Mouse (Mus musculus): ENCODE results near the gene Car1. TPM values are rescaled to one million over a fixed set of nuclear protein-coding genes. Genes with fewer than 3 reads are reported as not detected.
"Not testable (repeated sequence)": the region's sequence is repeated elsewhere in the genome, so short reads cannot be mapped to it uniquely, and the experiment has no call there.

Gene Car1
- polyA plus RNA-seq, 1 experiment: 0.33 TPM

DNA sequence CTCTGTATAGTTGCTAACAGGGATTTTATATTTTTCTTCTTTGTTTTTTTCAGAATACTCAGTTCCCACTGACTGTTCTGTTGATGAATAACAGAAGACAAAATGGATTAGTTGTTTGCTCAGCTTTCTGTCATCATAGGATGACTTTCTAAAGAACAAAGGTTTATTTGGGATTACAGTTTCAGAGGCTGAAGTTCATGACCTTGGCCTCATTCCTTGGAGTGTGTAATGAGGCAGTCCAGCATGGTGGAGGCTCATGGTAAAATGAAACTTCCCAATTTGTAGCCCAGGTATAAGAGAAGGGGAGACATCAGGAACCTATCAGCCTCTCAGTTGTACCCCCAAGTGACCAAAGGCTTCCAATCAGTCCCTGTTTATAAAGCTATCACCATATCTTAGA, 20.7 kb upstream of the Car1 start:
- TF ChIP-seq CTCF (IDR thresholded peaks at IDR 0.05; ENCODE audit: extremely low read depth, insufficient read depth, low read length) (no peak), POLR2A (IDR thresholded peaks at IDR 0.05; ENCODE audit: extremely low read depth, insufficient read depth, low read length) (no peak)
- no peaks in the 10 kb centered on the region for H3K4me1 ChIP-seq (ENCODE audit: control insufficient read depth, insufficient read depth, low read length)
- H3K4me3 ChIP-seq (ENCODE audit: insufficient read depth, low read length): no peak overlapping the region
- no peak overlapping the region for H3K27ac ChIP-seq (ENCODE audit: insufficient read depth, low read length)

DNA sequence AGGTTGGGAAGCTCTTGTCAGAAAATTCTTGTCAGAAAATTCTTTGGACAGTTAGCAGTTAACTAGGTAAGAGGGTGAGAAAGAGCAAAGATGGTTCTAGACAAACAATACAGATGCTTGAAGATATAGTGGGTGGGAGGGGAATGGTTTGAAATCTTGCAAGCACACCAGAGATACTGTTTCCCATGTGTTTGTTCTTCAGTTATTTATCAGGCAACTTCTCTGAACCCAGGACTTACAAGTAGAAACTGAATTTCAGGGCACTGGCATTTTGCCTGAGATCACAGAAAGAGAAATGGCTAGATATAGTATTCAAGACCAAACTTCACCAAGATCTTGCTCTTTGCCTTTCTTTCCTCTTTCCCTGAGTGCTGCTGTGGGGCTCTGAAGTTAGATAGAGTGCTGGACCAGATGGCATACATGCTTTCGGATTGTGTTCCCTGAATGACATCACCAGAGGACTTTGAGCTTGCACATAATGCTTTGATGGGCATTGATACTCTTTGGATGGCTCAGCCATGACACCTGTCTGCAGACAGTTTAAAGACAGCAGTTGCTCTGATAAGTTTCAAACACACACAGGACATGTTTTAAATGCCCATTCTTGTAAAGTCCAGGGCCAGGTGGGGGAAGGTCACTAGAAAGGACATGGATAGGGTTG, 11.8 kb upstream of the Car1 start:
- Histone ChIP-seq H3K27ac (ENCODE audit: insufficient read depth, low read length) (no peak overlapping the region), H3K4me1 (ENCODE audit: control insufficient read depth, insufficient read depth, low read length) (no peaks in the 10 kb centered on the region), H3K4me3 (ENCODE audit: insufficient read depth, low read length) (no peak overlapping the region)
- no peak for TF ChIP-seq POLR2A (IDR thresholded peaks at IDR 0.05; ENCODE audit: extremely low read depth, insufficient read depth, low read length)
- TF ChIP-seq CTCF (IDR thresholded peaks at IDR 0.05; ENCODE audit: extremely low read depth, insufficient read depth, low read length): no peak

GRCm38 (mm10) chr3:14815396-14815795, 7.2 kb upstream of the Car1 start:
- H3K27ac ChIP-seq (ENCODE audit: insufficient read depth, low read length); H3K4me3 ChIP-seq (ENCODE audit: insufficient read depth, low read length); H3K4me1 ChIP-seq (ENCODE audit: control insufficient read depth, insufficient read depth, low read length): not testable (repeated sequence)

DNA sequence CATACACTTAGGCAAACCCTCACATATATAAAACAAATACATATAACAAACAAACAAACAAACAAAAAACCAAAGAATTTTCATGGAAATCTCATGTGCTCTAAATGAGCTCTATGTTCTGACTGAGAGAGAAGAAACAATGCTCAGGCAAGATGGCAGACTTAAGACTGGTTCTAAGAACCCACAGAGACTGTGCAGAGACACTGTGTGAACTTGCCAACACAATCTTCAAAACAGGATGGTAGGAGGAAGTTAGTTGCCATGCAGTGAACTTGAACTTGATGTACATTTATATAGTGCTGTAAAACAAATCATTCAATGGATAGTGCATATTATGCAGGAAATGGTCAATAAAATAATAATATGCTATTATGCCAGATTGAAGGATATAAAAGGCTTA, 1.5 kb downstream of the Car1 start:
- Histone ChIP-seq H3K27ac (ENCODE audit: insufficient read depth, low read length) (no peak overlapping the region), H3K4me1 (ENCODE audit: control insufficient read depth, insufficient read depth, low read length) (no peaks in the 10 kb centered on the region), H3K4me3 (ENCODE audit: insufficient read depth, low read length) (no peak overlapping the region)
- TF ChIP-seq POLR2A (IDR thresholded peaks at IDR 0.05; ENCODE audit: extremely low read depth, insufficient read depth, low read length) (no peak), CTCF (IDR thresholded peaks at IDR 0.05; ENCODE audit: extremely low read depth, insufficient read depth, low read length) (no peak)

- Histone ChIP-seq H3K27ac (ENCODE audit: insufficient read depth, low read length) (no peak overlapping the region), H3K4me3 (ENCODE audit: insufficient read depth, low read length) (no peak overlapping the region), H3K4me1 (ENCODE audit: control insufficient read depth, insufficient read depth, low read length) (no peaks in the 10 kb centered on the region)
- no peak for TF ChIP-seq CTCF (IDR thresholded peaks at IDR 0.05; ENCODE audit: extremely low read depth, insufficient read depth, low read length)
These were observed 2.2 kb downstream of the Car1 start for GRCm38 (mm10) chr3:14805962-14806361.

DNA sequence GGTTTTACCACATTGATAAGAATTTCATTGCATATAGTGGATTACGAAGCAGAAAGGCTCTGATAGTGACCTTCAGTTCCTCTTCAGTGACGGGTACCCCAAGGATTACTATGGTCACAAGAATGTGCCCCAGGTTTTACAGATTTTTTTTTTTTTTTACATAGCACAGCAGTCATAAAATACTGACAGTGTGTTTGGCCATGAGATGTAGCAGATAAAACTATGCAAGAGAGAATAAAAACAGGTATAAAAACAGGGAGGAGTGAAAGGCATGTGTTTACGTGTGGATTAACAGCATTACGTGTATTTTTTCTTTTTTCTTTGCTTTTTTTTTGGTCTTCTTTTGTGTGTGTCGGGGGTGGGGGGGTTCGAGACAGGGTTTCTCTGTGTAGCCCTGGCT, 3.3 kb downstream of the Car1 start:
- no peaks in the 10 kb centered on the region for H3K4me1 ChIP-seq (ENCODE audit: control insufficient read depth, insufficient read depth, low read length)
- H3K27ac ChIP-seq (ENCODE audit: insufficient read depth, low read length): no peak overlapping the region
- no peak overlapping the region for H3K4me3 ChIP-seq (ENCODE audit: insufficient read depth, low read length)
- TF ChIP-seq CTCF (IDR thresholded peaks at IDR 0.05; ENCODE audit: extremely low read depth, insufficient read depth, low read length) (no peak), POLR2A (IDR thresholded peaks at IDR 0.05; ENCODE audit: extremely low read depth, insufficient read depth, low read length) (no peak)

GRCm38 (mm10) chr3:14797069-14797468, 11.1 kb downstream of the Car1 start:
- Histone ChIP-seq H3K27ac (ENCODE audit: insufficient read depth, low read length) (no peak overlapping the region), H3K4me1 (ENCODE audit: control insufficient read depth, insufficient read depth, low read length) (no peaks in the 10 kb centered on the region), H3K4me3 (ENCODE audit: insufficient read depth, low read length) (no peak overlapping the region)
- TF ChIP-seq POLR2A (IDR thresholded peaks at IDR 0.05; ENCODE audit: extremely low read depth, insufficient read depth, low read length): no peak
- no peak for TF ChIP-seq CTCF (IDR thresholded peaks at IDR 0.05; ENCODE audit: extremely low read depth, insufficient read depth, low read length)

GRCm38 (mm10) chr3:14795292-14796020, 12.7 kb downstream of the Car1 start:
- H3K4me3 ChIP-seq (ENCODE audit: insufficient read depth, low read length): no peak overlapping the region
- H3K27ac ChIP-seq (ENCODE audit: insufficient read depth, low read length): no peak overlapping the region
- TF ChIP-seq CTCF (IDR thresholded peaks at IDR 0.05; ENCODE audit: extremely low read depth, insufficient read depth, low read length) (no peak), POLR2A (IDR thresholded peaks at IDR 0.05; ENCODE audit: extremely low read depth, insufficient read depth, low read length) (no peak)
- no peaks in the 10 kb centered on the region for H3K4me1 ChIP-seq (ENCODE audit: control insufficient read depth, insufficient read depth, low read length)

- Histone ChIP-seq H3K4me3 (ENCODE audit: insufficient read depth, low read length) (no peak overlapping the region), H3K4me1 (ENCODE audit: control insufficient read depth, insufficient read depth, low read length) (no peaks in the 10 kb centered on the region), H3K27ac (ENCODE audit: insufficient read depth, low read length) (no peak overlapping the region)
- TF ChIP-seq POLR2A (IDR thresholded peaks at IDR 0.05; ENCODE audit: extremely low read depth, insufficient read depth, low read length): no peak
These were observed 16.1 kb downstream of the Car1 start for GRCm38 (mm10) chr3:14792032-14792431.

DNA sequence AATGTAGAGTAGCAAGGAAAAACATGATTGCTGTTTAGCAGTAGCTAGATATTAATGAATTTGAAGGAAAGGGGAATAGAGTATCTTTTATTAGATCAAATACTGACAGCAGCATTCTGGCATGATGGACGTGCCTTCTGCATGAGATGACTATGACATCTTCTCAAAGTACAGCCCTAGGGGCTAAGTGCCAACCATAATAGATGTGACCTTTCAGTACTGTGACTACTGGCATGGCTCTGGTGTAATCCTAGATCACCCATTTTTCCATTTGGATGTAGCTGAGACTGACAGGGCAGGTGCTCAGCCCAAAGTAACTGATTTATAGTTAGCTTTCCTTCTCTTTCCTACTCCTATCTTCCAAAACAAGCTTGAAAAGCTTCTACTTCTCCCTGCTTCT, 20.6 kb downstream of the Car1 start:
- Histone ChIP-seq H3K4me3 (ENCODE audit: insufficient read depth, low read length) (no peak overlapping the region), H3K4me1 (ENCODE audit: control insufficient read depth, insufficient read depth, low read length) (no peaks in the 10 kb centered on the region), H3K27ac (ENCODE audit: insufficient read depth, low read length) (no peak overlapping the region)
- no peak for TF ChIP-seq POLR2A (IDR thresholded peaks at IDR 0.05; ENCODE audit: extremely low read depth, insufficient read depth, low read length)
- no peak for TF ChIP-seq CTCF (IDR thresholded peaks at IDR 0.05; ENCODE audit: extremely low read depth, insufficient read depth, low read length)

Data from cortical plate, adult 2 months (tissue).